Mouse (Mus musculus): ENCODE measurements around the gene Spata1.

- TF ChIP-seq CTCF (IDR thresholded peaks at IDR 0.05; ENCODE audit: low read depth, low read length) (no peak), POLR2A (IDR thresholded peaks at IDR 0.05; ENCODE audit: borderline replicate concordance, low read depth, low read length) (no peak)
Measured at GRCm38 (mm10) chr3:146443380-146443779, 56.2 kb downstream of the Spata1 start.

Data from bone marrow macrophage, adult 2 months (primary cell).